Mouse (Mus musculus) embryonic fibroblast, embryonic 13.5 days (primary cell): ENCODE measurements around the gene Cpne6.

Source experiments
- CTCF ChIP-seq: IDR thresholded peaks from 2 replicates; pipeline ENCODE4 v1.5.1; 2011; ENCODE audit warnings: mild to moderate bottlenecking, control low read depth, low read length, moderate library complexity, borderline replicate concordance; ENCODE audit not compliant: insufficient read depth
- POLR2A ChIP-seq: IDR thresholded peaks from 2 replicates; pipeline ENCODE4 v1.6.1; 2011; ENCODE audit warnings: low read depth, mild to moderate bottlenecking, control low read depth, low read length, moderate library complexity

- no peak for TF ChIP-seq CTCF
- no peak for TF ChIP-seq POLR2A
Observed at GRCm38 (mm10) chr14:55558740-55559448, 48.6 kb downstream of the Cpne6 start.
